Mouse (Mus musculus) myocyte (in vitro differentiated cells): Measurements from ENCODE around the gene Ccl7. TPM values are rescaled to one million over a fixed set of nuclear protein-coding genes. Genes with fewer than 3 reads are reported as not detected.

Experiments
- H3K27me3 ChIP-seq: one replicate; pipeline ENCODE4 v1.6.1; 2011; ENCODE audit not compliant: control insufficient read depth, insufficient read depth, insufficient read length
- H3K36me3 ChIP-seq: one replicate; pipeline ENCODE4 v1.6.1; 2011; ENCODE audit not compliant: control insufficient read depth, insufficient read depth
- H3K4me2 ChIP-seq: one replicate; pipeline ENCODE4 v1.6.1; 2011; ENCODE audit warnings: low read depth, control low read depth
- H3K4me3 ChIP-seq: one replicate; pipeline ENCODE4 v1.5.1; 2011; ENCODE audit warnings: mild to moderate bottlenecking, control low read depth, moderate library complexity
- H3K79me2 ChIP-seq: one replicate; pipeline ENCODE4 v1.6.1; 2011; ENCODE audit not compliant: control insufficient read depth, insufficient read depth
- H3ac ChIP-seq: one replicate; pipeline ENCODE4 v1.6.1; 2011; ENCODE audit not compliant: control insufficient read depth, insufficient read length
- CEBPB ChIP-seq: IDR thresholded peaks from 2 replicates; pipeline ENCODE4 v1.6.1; 2011; ENCODE audit warnings: mild to moderate bottlenecking, moderate library complexity; ENCODE audit not compliant: poor library complexity, insufficient read depth, severe bottlenecking
- E2F4 ChIP-seq: IDR thresholded peaks from one replicate; pipeline ENCODE4 v1.6.1; 2011; ENCODE audit warnings: mild to moderate bottlenecking, control low read depth, moderate library complexity; ENCODE audit not compliant: insufficient read depth
- MAX ChIP-seq: IDR thresholded peaks from one replicate; pipeline ENCODE4 v1.6.1; 2011; ENCODE audit warnings: low read depth, mild to moderate bottlenecking, control low read depth
- MYOD1 ChIP-seq, 3 experiments: IDR thresholded peaks; one replicate each; pipeline ENCODE4 v1.6.1; 2011; ENCODE audit warnings: control low read depth in 2 of 3, low read depth in 2 of 3, mild to moderate bottlenecking in 2 of 3, moderate library complexity in 1 of 3; ENCODE audit not compliant: insufficient read length in 2 of 3, control insufficient read depth in 1 of 3
- MYOG ChIP-seq, 3 experiments: IDR thresholded peaks; one replicate each; pipeline ENCODE4 v1.6.1; 2011; ENCODE audit warnings: control low read depth in 2 of 3, low read depth in 2 of 3, mild to moderate bottlenecking in 2 of 3; ENCODE audit not compliant: insufficient read length in 2 of 3, control insufficient read depth in 1 of 3, insufficient read depth in 1 of 3
- POLR2A ChIP-seq: IDR thresholded peaks from one replicate; pipeline ENCODE4 v1.6.1; 2011; ENCODE audit warnings: low read depth, mild to moderate bottlenecking, control low read depth, moderate library complexity; ENCODE audit not compliant: insufficient read length
- POLR2AphosphoS2 ChIP-seq: IDR thresholded peaks from one replicate; pipeline ENCODE4 v1.6.1; 2011; ENCODE audit warnings: low read depth, control low read depth; ENCODE audit not compliant: insufficient read length
- REST ChIP-seq: IDR thresholded peaks from one replicate; pipeline ENCODE4 v1.6.1; 2011; ENCODE audit warnings: mild to moderate bottlenecking, control low read depth, moderate library complexity; ENCODE audit not compliant: insufficient read depth, insufficient read length
- SRF ChIP-seq: IDR thresholded peaks from one replicate; pipeline ENCODE4 v1.6.1; 2011; ENCODE audit warnings: low read depth; ENCODE audit not compliant: control insufficient read depth, insufficient read length
- TCF12 ChIP-seq: IDR thresholded peaks from one replicate; pipeline ENCODE4 v1.6.1; 2011; ENCODE audit warnings: mild to moderate bottlenecking, control low read depth; ENCODE audit not compliant: poor library complexity, insufficient read depth, severe bottlenecking
- TCF3 ChIP-seq: IDR thresholded peaks from one replicate; pipeline ENCODE4 v1.6.1; 2011; ENCODE audit warnings: low read depth, control low read depth; ENCODE audit not compliant: insufficient read length
- USF1 ChIP-seq: IDR thresholded peaks from one replicate; pipeline ENCODE4 v1.6.1; 2011; ENCODE audit warnings: low read depth, mild to moderate bottlenecking, control low read depth, moderate library complexity
- polyA plus RNA-seq: library from polyadenylated mRNA; unstranded; fragments of >200 nt; fragmentation: generic; extraction: Trizol; gene quantifications from one replicate; pipeline ENCODE4 v1.2.1, GENCODE M21; 2012; ENCODE audit warnings: missing spikeins

The Ccl7 gene
- polyA plus RNA-seq: 6.0 TPM

DNA sequence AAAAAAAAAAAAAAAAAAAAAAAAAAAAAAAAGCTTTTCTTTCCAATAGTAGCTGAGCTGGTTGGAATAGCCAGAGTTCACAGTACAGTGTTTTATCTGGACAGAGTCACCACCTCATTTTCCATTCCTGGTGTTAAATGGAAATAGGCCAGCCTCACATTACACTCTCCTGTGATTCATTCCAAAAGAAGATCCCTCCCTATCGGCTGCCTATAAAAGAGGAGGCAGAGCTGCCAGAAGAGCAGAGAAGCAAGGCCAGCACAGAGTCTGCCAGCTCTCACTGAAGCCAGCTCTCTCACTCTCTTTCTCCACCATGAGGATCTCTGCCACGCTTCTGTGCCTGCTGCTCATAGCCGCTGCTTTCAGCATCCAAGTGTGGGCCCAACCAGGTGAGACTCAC is at the start of gene Ccl7:
Gene Ccl7, plus strand, starts transcription at position 242 of the 400 bp plus-strand sequence.
- Histone ChIP-seq H3K4me3 (no peak within 1 kb of the TSS), H3K4me2 (peak within 1 kb of the TSS; percentile 54), H3K36me3 (no peaks in the 10 kb centered on the region), H3ac (no peak within 1 kb of the TSS), H3K79me2 (no peaks in the 10 kb centered on the region), H3K27me3 (no peaks in the 10 kb centered on the region)
- TF ChIP-seq USF1 (no peak), POLR2AphosphoS2 (peak; percentile 83), MYOD1 (IDR thresholded peaks at IDR 0.05; ENCODE audit: control insufficient read depth in 1 of 3, insufficient read length in 2 of 3, low read depth in 2 of 3) (no peak), MYOG (IDR thresholded peaks at IDR 0.05; ENCODE audit: control insufficient read depth in 1 of 3, insufficient read depth in 1 of 3, insufficient read length in 2 of 3, low read depth in 2 of 3) (no peak), POLR2A (peak; percentile 78)

DNA sequence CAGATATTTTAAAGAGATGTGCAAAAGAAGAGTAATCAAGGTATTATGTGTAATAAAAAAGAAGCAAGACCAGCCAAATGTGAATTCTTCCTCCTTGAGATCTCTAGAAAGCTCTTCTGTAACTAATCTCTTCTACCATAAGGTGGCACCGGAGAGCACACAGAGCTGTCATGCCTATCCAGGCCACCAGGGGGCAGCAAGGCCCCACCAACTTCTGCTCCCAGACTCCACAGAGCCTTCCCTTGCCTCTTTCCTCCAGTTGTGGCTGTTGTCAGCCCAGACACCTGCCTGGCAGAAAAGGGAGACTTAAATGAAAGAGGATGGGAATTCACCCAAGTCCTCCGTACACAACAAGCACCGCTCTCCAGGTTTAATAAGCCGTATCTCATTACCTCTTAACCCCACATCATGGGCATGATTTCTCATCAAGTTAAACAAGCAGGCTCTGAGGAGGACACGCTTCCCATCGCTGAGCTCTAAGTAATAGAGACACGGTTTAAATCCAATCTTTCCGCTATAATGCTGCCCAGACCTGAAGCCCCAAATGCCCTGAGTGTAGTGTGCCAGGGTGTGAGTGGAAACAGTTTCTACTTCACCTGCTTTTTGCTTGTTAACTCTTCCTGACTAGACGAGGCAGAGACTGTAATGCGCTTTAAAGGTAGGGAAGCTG is 49.2 kb upstream of the Ccl7 start:
- H3K27me3 ChIP-seq: no peaks in the 10 kb centered on the region

DNA sequence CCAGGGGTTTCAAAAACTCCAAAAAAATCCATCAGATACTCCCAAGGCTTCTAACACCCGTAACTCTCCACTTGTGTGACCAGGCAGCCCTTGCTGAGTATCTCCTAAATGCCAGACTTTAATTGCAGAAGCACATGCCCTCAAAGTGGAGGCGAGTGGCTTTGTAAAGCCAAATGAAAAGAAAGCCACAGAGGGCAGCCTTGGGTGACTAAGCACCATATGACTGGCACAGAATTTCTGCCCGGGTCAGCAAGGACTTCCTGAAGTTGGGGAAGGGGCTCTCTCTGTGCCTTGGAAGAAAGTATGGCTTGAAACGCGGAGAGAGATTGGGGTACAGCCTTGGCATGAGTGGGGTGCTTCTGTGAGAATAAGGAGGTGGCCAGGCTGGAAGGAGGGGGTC is 48.4 kb upstream of the Ccl7 start:
- H3ac ChIP-seq: no peak overlapping the region

More for the DNA sequence above, 49.2 kb upstream of the Ccl7 start:
- Histone ChIP-seq H3K4me2 (no peak overlapping the region), H3K79me2 (no peaks in the 10 kb centered on the region), H3K36me3 (no peaks in the 10 kb centered on the region), H3ac (no peak overlapping the region), H3K4me3 (no peak overlapping the region)
- TF ChIP-seq REST: no peak
- no peak for TF ChIP-seq MAX
- TF ChIP-seq TCF12: no peak
- no peak for TF ChIP-seq TCF3
- no peak for TF ChIP-seq USF1
- no peak for TF ChIP-seq MYOG (IDR thresholded peaks at IDR 0.05; ENCODE audit: control insufficient read depth in 1 of 3, insufficient read depth in 1 of 3, insufficient read length in 2 of 3, low read depth in 2 of 3)
- no peak for TF ChIP-seq E2F4
- TF ChIP-seq POLR2A: no peak

DNA sequence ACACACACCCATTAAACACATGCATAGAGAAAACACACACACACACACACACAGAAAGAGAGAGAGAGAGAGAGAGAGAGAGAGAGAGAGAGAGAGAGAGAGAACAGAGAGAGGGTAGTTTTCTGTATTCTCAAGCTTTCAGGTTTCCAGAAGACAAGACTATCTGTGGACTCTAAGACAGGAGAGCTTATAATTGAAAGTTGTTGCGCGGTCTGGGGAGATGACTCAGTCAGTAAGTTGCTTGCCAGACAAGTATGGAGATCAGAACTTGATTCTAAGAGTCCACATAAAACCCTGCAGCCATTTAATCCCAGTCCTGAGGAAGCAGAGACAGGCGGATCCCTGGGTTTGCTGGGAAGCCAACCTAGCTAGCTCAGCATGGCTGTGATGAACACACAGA is 46.9 kb upstream of the Ccl7 start:
- no peak for TF ChIP-seq SRF

More for the DNA sequence above, 48.4 kb upstream of the Ccl7 start:
- no peak overlapping the region for H3K4me2 ChIP-seq
- no peaks in the 10 kb centered on the region for H3K79me2 ChIP-seq
- H3K4me3 ChIP-seq: no peak overlapping the region
- H3K27me3 ChIP-seq: no peaks in the 10 kb centered on the region
- TF ChIP-seq SRF (no peak), CEBPB (no peak), MAX (no peak), POLR2AphosphoS2 (no peak), REST (no peak), TCF12 (no peak), MYOD1 (IDR thresholded peaks at IDR 0.05; ENCODE audit: control insufficient read depth in 1 of 3, insufficient read length in 2 of 3, low read depth in 2 of 3) (no peak), TCF3 (no peak), POLR2A (no peak)
- H3K36me3 ChIP-seq: no peaks in the 10 kb centered on the region

DNA sequence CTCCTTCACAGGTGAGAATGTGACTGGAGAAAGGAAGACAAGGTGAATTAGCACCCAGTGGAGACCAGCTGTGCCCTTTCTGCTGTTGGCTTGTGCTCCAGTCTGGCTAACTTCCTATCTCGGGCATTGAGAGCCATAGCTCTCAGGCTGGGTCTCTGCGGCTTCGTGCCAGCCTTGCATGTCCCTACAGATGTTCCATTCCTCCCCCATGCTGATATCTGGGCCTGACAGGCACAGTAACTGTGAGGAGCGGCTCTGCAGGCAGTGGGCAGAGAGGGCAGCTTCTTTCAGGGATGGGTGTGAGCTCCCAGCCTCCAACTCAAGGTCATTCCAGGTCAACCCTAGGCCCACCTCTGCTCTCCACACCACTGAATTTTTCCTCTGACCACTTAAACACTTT is 46.0 kb upstream of the Ccl7 start:
- H3K4me2 ChIP-seq: no peak overlapping the region
- H3K79me2 ChIP-seq: no peaks in the 10 kb centered on the region
- no peak overlapping the region for H3ac ChIP-seq
- H3K4me3 ChIP-seq: no peak overlapping the region
- TF ChIP-seq POLR2A (no peak), TCF12 (no peak), MAX (no peak), MYOG (IDR thresholded peaks at IDR 0.05; ENCODE audit: control insufficient read depth in 1 of 3, insufficient read depth in 1 of 3, insufficient read length in 2 of 3, low read depth in 2 of 3) (no peak), SRF (no peak)
- H3K36me3 ChIP-seq: no peaks in the 10 kb centered on the region
- no peaks in the 10 kb centered on the region for H3K27me3 ChIP-seq

More for the DNA sequence above, 46.9 kb upstream of the Ccl7 start:
- Histone ChIP-seq H3K4me2 (no peak overlapping the region), H3K4me3 (no peak overlapping the region), H3ac (no peak overlapping the region), H3K79me2 (no peaks in the 10 kb centered on the region), H3K27me3 (no peaks in the 10 kb centered on the region), H3K36me3 (no peaks in the 10 kb centered on the region)

DNA sequence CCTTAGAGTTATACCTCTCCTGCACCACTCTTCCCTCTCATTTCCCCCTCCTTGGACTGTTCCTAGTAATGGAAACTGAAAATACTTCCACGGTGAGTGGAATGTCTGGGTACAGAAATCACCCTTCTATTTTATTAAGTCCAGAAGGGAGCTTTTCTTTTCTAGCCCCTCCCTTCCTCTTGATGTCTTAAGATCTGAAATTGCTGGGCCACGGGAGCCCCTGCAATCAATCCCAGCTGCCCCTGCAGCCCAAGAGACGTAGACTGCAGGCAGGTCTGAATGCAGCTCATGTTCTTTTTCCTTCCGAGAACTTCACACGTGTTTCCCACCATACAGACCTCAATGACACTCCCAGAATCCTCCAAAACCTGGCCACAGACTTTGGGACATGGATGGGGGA is 44.9 kb upstream of the Ccl7 start:
- no peaks in the 10 kb centered on the region for H3K79me2 ChIP-seq
- H3K27me3 ChIP-seq: no peaks in the 10 kb centered on the region

More for the DNA sequence above, 44.9 kb upstream of the Ccl7 start:
- Histone ChIP-seq H3K4me3 (no peak overlapping the region), H3ac (no peak overlapping the region), H3K4me2 (no peak overlapping the region), H3K36me3 (no peaks in the 10 kb centered on the region)
- TF ChIP-seq MYOD1 (IDR thresholded peaks at IDR 0.05; ENCODE audit: control insufficient read depth in 1 of 3, insufficient read length in 2 of 3, low read depth in 2 of 3) (no peak), POLR2A (no peak), CEBPB (no peak), E2F4 (no peak), POLR2AphosphoS2 (no peak), MAX (no peak), USF1 (no peak), MYOG (IDR thresholded peaks at IDR 0.05; ENCODE audit: control insufficient read depth in 1 of 3, insufficient read depth in 1 of 3, insufficient read length in 2 of 3, low read depth in 2 of 3) (no peak), TCF12 (no peak), TCF3 (no peak)
